ENCODE assay signal across 10 mouse cellular contexts in the genomic region with DNA sequence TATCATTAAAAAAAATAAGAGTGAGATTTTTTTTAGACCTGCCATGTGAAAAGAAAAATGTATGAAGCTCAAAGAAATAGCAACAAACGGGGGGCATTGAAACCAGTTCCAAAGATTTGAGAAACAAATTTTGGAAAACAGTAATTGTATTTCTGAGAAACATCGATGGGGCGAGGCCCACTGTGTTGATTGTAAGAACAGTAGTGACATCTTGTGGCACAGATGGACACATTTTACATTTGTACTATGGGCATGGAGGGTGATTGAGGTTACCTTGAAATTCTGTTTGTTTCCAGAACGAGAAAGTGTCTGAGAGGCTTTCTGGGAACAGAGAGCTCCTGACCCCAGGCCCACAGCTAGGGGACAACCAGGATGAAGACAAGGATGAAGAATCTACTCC. TPM values are rescaled to one million over a fixed set of nuclear protein-coding genes. Genes with fewer than 3 reads are reported as not detected.
DNase-seq lines count a peak whose midpoint lies in the region; ATAC-seq and TF ChIP-seq lines count a peak whose summit lies in the region.
"Had no signal": no experiment of that assay in that cellular context is flagged by ENCODE, and none has a peak within 500 bp of the region (broad histone marks: within the 10 kb centered on the region; RNA-seq: fewer than 3 reads in every experiment).

No protein-coding gene starts in this region.

- no peaks in the 10 kb centered on the region for H3K9me3 ChIP-seq in forebrain, postnatal 0 days (ENCODE audit: low read length)
- no peaks in the 10 kb centered on the region for H3K9me3 ChIP-seq in forebrain, embryonic 15.5 days

- H3K9ac ChIP-seq in forebrain, postnatal 0 days: no peak overlapping the region
- no peak overlapping the region for H3K9ac ChIP-seq in forebrain, embryonic 15.5 days (replicated peaks)

- H3K4me1 ChIP-seq in forebrain, postnatal 0 days (ENCODE audit: insufficient read depth): no peaks in the 10 kb centered on the region
- no peaks in the 10 kb centered on the region for H3K4me1 ChIP-seq in forebrain, embryonic 15.5 days

- peak; percentile 67 for TF ChIP-seq CTCF in forebrain, postnatal 0 days (IDR thresholded peaks at IDR 0.05; ENCODE audit: low read depth)
- TF ChIP-seq CTCF in left cerebral cortex, adult 2 months (IDR thresholded peaks at IDR 0.05): peak; percentile 64

- intact Hi-C loops in left cerebral cortex, adult 2 months (cut with DNase I): loop anchor here (1.0 kb wide), 3 partner anchors 294 to 1538 kb away; no protein-coding TSS in a partner anchor

- no peak overlapping the region for H3K4me3 ChIP-seq in forebrain, postnatal 0 days (ENCODE audit: low read depth, low read length)
- no peak overlapping the region for H3K4me3 ChIP-seq in forebrain, embryonic 15.5 days
- no peak overlapping the region for H3K4me3 ChIP-seq in left cerebral cortex, adult 2 months

- 59% methylated on average over 4 of the region's 4 CpGs for WGBS in forebrain, postnatal 0 days
- WGBS in forebrain, embryonic 15.5 days: 68% methylated on average over 4 of the region's 4 CpGs

- no peaks in the 10 kb centered on the region for H3K36me3 ChIP-seq in forebrain, postnatal 0 days (ENCODE audit: insufficient read depth)
- no peaks in the 10 kb centered on the region for H3K36me3 ChIP-seq in forebrain, embryonic 15.5 days

- no peak overlapping the region for H3K4me2 ChIP-seq in forebrain, postnatal 0 days (ENCODE audit: low read depth)
- H3K4me2 ChIP-seq in forebrain, embryonic 15.5 days (replicated peaks): no peak overlapping the region

- no peak overlapping the region for H3K27ac ChIP-seq in forebrain, postnatal 0 days (ENCODE audit: low read depth, low read length)
- no peak overlapping the region for H3K27ac ChIP-seq in forebrain, embryonic 15.5 days (replicated peaks)
- H3K27ac ChIP-seq in left cerebral cortex, adult 2 months: no peak overlapping the region

- peak; percentile 58 for DNase-seq in forebrain, postnatal 0 days
- DNase-seq in left cerebral cortex, adult 2 months (ENCODE audit: extremely low spot score in 1 of 2, low spot score in 2 of 2): no peak
- DNase-seq in left cerebral cortex, adult 11 months (ENCODE audit: low spot score): no peak
- DNase-seq in Muller cell, postnatal 12 days (ENCODE audit: inconsistent ontology term): peak; percentile 31
- DNase-seq in forelimb bud, embryonic 11.5 days (ENCODE audit: low read depth, low spot score): peak; percentile 11
- no peak for DNase-seq in thymus, adult 18-20 months
- DNase-seq in natural killer cell, adult 2 months (ENCODE audit: low spot score in 2 of 2): no peak

- peak; percentile 38; the same call in 1 of the 2 replicates for ATAC-seq in forebrain, postnatal 0 days
- ATAC-seq in forebrain, embryonic 15.5 days (replicated peaks): no peak

- H3K27me3 ChIP-seq in forebrain, postnatal 0 days (ENCODE audit: insufficient read depth, low read length): no peaks in the 10 kb centered on the region
- no peaks in the 10 kb centered on the region for H3K27me3 ChIP-seq in forebrain, embryonic 15.5 days

RNA-seq across cellular contexts. Expression of gene Ccer1, which starts 22.7 kb away (rescaled TPM):
- total RNA-seq in forebrain, postnatal 0 days (2014; rRNA removed): not detected in 2 replicates
- not detected in 2 replicates for polyA plus RNA-seq in forebrain, postnatal 0 days (2015; fragmentation: Nextera tagmentation; extraction: Ambion mirVana)
- not detected in 2 replicates for polyA plus RNA-seq in forebrain, embryonic 15.5 days (2015; fragmentation: Nextera tagmentation; extraction: Ambion mirVana)
- not detected for total RNA-seq in left cerebral cortex, adult 2 months (2021)
- total RNA-seq: layer of hippocampus, adult 18-20 months; MEL had no signal

RNA-seq across cellular contexts. Expression of gene Epyc, which starts 26.3 kb away (rescaled TPM):
- 0.15 and 1.2 TPM in 2 replicates for total RNA-seq in forebrain, postnatal 0 days (2014; rRNA removed)
- 0.61 and 0.83 TPM in 2 replicates for polyA plus RNA-seq in forebrain, postnatal 0 days (2015; fragmentation: Nextera tagmentation; extraction: Ambion mirVana)
- 0.31 and 0.83 TPM in 2 replicates for polyA plus RNA-seq in forebrain, embryonic 15.5 days (2015; fragmentation: Nextera tagmentation; extraction: Ambion mirVana)
- total RNA-seq in left cerebral cortex, adult 2 months (2021): under 1 TPM in 1 of 2 experiments, not detected in 1; 0.14 TPM
- total RNA-seq: layer of hippocampus, adult 18-20 months; MEL had no signal

RNA-seq across cellular contexts. Expression of gene C030005K15Rik, which starts 56.4 kb away (rescaled TPM):
- total RNA-seq in forebrain, postnatal 0 days (2014; rRNA removed): not detected in 2 replicates
- polyA plus RNA-seq in forebrain, postnatal 0 days (2015; fragmentation: Nextera tagmentation; extraction: Ambion mirVana): not detected in 2 replicates
- not detected in 2 replicates for polyA plus RNA-seq in forebrain, embryonic 15.5 days (2015; fragmentation: Nextera tagmentation; extraction: Ambion mirVana)
- total RNA-seq in left cerebral cortex, adult 2 months (2021): under 1 TPM; 0.29 to 0.30 TPM
- total RNA-seq: MEL had no signal

Comparison
In these comparisons a context has a peak if more than half of its experiments do, and no peak if none do; other contexts are left out.
1. DNase-seq: peak in forebrain, postnatal 0 days (single experiment), Muller cell, postnatal 12 days (single experiment) and forelimb bud, embryonic 11.5 days (single experiment); none in left cerebral cortex, adult 2 months (0 of 2), left cerebral cortex, adult 11 months (single experiment), thymus, adult 18-20 months (0 of 2) and natural killer cell, adult 2 months (0 of 2).